Mouse (Mus musculus) embryonic facial prominence, embryonic 14.5 days (tissue): ENCODE results near the gene Pigu. TPM values are rescaled to one million over a fixed set of nuclear protein-coding genes. Genes with fewer than 3 reads are reported as not detected.

Experiments
- ATAC-seq: fragments of 200-750 bp; cut with Nextera tagmentation; 2 replicates; pipeline ENCODE4 v1.8.0; 2017; ENCODE audit warnings: low read depth, moderate number of reproducible peaks, moderate TSS enrichment
- DNase-seq: peaks from one replicate; pipeline ENCODE4 v3.0.0-alpha.2; 2015; ENCODE audit warnings: low spot score
- H3K27ac ChIP-seq: fragments of 300-500 bp; sonication (generic); replicated peaks from 2 replicates; pipeline ENCODE4 v1.5.1; 2014; ENCODE audit warnings: low read depth, mild to moderate bottlenecking, low read length, moderate library complexity
- H3K27me3 ChIP-seq: fragments of 300-500 bp; sonication (generic); replicated peaks from 2 replicates; pipeline ENCODE4 v1.6.1; 2014; ENCODE audit warnings: low read length; ENCODE audit not compliant: control insufficient read depth, insufficient read depth
- H3K36me3 ChIP-seq: fragments of 300-500 bp; sonication (generic); 2 replicates; pipeline ENCODE4 v1.6.1; 2014; ENCODE audit warnings: low read length, mixed read lengths; ENCODE audit not compliant: control insufficient read depth, insufficient read depth
- H3K4me1 ChIP-seq: fragments of 300-500 bp; sonication (generic); 2 replicates; pipeline ENCODE4 v1.6.1; 2014; ENCODE audit warnings: antibody characterized with exemption, low read length; ENCODE audit not compliant: control insufficient read depth, insufficient read depth
- H3K4me2 ChIP-seq: fragments of 300-500 bp; sonication (generic); 2 replicates; pipeline ENCODE4 v1.6.1; 2014; ENCODE audit warnings: low read depth, mild to moderate bottlenecking, low read length, moderate library complexity, mixed read lengths
- H3K4me3 ChIP-seq: fragments of 300-500 bp; sonication (generic); 2 replicates; pipeline ENCODE4 v1.5.1; 2014; ENCODE audit warnings: low read depth, mild to moderate bottlenecking, low read length
- H3K9ac ChIP-seq: fragments of 300-500 bp; sonication (generic); 2 replicates; pipeline ENCODE4 v1.6.1; 2014; ENCODE audit warnings: low read depth, mild to moderate bottlenecking, low read length, moderate library complexity, mixed read lengths
- H3K9me3 ChIP-seq: fragments of 300-500 bp; sonication (generic); 2 replicates; pipeline ENCODE4 v1.6.1; 2016; ENCODE audit warnings: low read length; ENCODE audit not compliant: control insufficient read depth
- WGBS: fragments of 180-500 bp; shearing (Covaris S2); extraction: QIAGEN DNeasy Blood & Tissue Kit; methylation state at CpG from one replicate; pipeline ENCODE4 v1.1.7; 2014; 5-methylcytosine and 5-hydroxymethylcytosine counted together
- microRNA counts: library from miRNA; unstranded; fragments of <30 nt; microRNA quantifications from one replicate; lab custom pipeline; 2017
- microRNA-seq: library from miRNA; unstranded; fragments of <30 nt; microRNA quantifications from one replicate; pipeline ENCODE4, GENCODE M21; 2016; ENCODE audit warnings: borderline number of aligned reads
- polyA plus RNA-seq: library from polyadenylated mRNA; unstranded; fragments of >200 nt; fragmentation: Nextera tagmentation; extraction: Ambion mirVana; gene quantifications from 2 replicates; pipeline ENCODE4 v1.2.1, GENCODE M21; 2014

The Pigu gene
- polyA plus RNA-seq, 1 experiment from 2014 or later: 43.7 TPM

DNA sequence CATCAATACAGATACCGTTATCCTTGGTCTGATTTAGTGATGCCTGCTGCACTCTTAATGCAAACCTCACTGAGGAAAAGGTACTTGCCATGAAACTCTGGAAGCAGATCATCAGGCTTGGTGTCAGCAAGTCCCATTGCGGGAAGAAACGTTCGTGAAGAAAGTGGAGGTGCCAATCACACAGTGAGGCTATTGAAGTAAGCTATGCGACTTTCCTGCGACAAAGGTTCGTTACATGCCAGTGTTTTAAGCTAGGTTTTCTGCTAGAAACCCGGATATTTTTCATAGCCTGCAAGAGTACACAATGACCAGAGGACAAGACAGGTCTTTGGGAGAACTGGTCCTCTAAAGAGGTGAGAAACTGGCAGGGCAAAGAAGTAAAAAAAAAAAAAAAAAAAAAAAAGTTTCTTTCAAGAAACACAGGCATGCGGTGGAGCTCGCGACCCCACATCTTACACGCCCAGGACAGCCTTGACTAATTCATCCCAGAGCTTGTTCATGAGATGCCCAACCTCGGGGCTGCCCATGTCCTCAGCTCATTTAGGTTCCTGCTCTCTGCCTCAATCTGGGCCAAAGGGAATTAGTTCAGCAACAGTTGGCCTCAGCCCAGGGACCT is 121.4 kb downstream of the Pigu start:
- Histone ChIP-seq H3K4me3 (peak overlapping the region; percentile 83), H3K27me3 (no peaks in the 10 kb centered on the region), H3K4me1 (peaks cover 11% of the 10 kb centered on the region), H3K9ac (peak overlapping the region; percentile 89), H3K27ac (peak overlapping the region; percentile 77), H3K4me2 (peak overlapping the region; percentile 83), H3K36me3 (no peaks in the 10 kb centered on the region), H3K9me3 (no peaks in the 10 kb centered on the region)
- ATAC-seq (peak; percentile 91), DNase-seq (peak; percentile 93)
- WGBS: 4% methylated on average over 13 of the region's 13 CpGs

MicroRNAs within 50 kb of the gene (microRNA counts, 519-probe panel; counts per million panel counts)
- 2,267 counts per million, percentile 35 among the panel's probes with 10 or more counts for microRNA mmu-miR-695 (lab: Ali Mortazavi, UCI)

Small RNA genes within 50 kb of the gene (microRNA-seq; reads per million reads assigned to microRNA genes)
- gene Mir695: not detected

Other genes starting within 250 kb of the Pigu start
- gene Itch, start 223.9 kb downstream of the Pigu start, polyA plus RNA-seq: 45.4 and 48.8 TPM in 2 replicates
- 453 and 460 TPM in 2 replicates for gene Dynlrb1, start 120.9 kb downstream of the Pigu start, polyA plus RNA-seq
- 241 and 248 TPM in 2 replicates for gene Map1lc3a, start 81.1 kb downstream of the Pigu start, polyA plus RNA-seq
- 25.9 and 29.2 TPM in 2 replicates for gene Trp53inp2, start 23.6 kb upstream of the Pigu start, polyA plus RNA-seq
- 23.0 and 27.4 TPM in 2 replicates for gene Ncoa6, start 116.5 kb upstream of the Pigu start, polyA plus RNA-seq
- gene Acss2, start 160.5 kb upstream of the Pigu start, polyA plus RNA-seq: 15.3 and 15.8 TPM in 2 replicates
- 6.1 and 8.7 TPM in 2 replicates for gene Ggt7, start 160.8 kb upstream of the Pigu start, polyA plus RNA-seq
- gene Gss, start 235.4 kb upstream of the Pigu start, polyA plus RNA-seq: 27.1 and 27.6 TPM in 2 replicates